Mouse (Mus musculus): ENCODE measurements around the gene Frat1. TPM values are rescaled to one million over a fixed set of nuclear protein-coding genes. Genes with fewer than 3 reads are reported as not detected.
"Not testable (repeated sequence)": the region's sequence is repeated elsewhere in the genome, so short reads cannot be mapped to it uniquely, and the experiment has no call there.

The Frat1 gene
- polyA plus RNA-seq, 1 experiment from 2014 or later = 2.4 TPM

DNA sequence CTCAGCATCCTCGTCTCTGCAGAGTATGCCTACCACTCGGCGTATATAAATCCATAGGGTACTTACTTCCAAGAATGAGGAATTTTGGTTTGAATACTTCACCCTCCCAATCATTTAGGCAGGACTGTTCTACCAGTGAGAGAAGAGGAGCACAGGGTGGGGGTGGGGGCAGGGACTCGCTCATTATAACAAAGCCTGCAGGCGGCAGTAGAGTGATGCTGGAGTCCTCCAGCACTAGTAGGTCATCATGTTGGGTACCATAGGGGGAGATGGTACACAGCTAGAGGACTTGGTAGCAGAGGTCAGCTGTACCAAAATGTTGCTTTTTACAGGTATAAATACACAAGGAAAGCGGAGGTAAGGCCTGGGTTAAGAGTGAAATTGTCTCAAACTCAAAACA lies 14.6 kb downstream of the Frat1 start:
- Histone ChIP-seq H3K4me2 (ENCODE audit: low read depth, low read length) (no peak overlapping the region), H3K9ac (ENCODE audit: low read length) (no peak overlapping the region), H3K36me3 (ENCODE audit: control insufficient read depth, insufficient read depth) (no peaks in the 10 kb centered on the region), H3K9me3 (replicated peaks; ENCODE audit: control insufficient read depth, low read length) (no peaks in the 10 kb centered on the region), H3K27ac (ENCODE audit: low read length) (no peak overlapping the region), H3K4me3 (ENCODE audit: low read length) (no peak overlapping the region), H3K27me3 (ENCODE audit: control insufficient read depth, insufficient read depth, low read length) (no peaks in the 10 kb centered on the region), H3K4me1 (ENCODE audit: control insufficient read depth, insufficient read depth, low read length) (peaks cover 11% of the 10 kb centered on the region)
- 81% methylated on average over 6 of the region's 6 CpGs for WGBS
- no peak for ATAC-seq (replicated peaks; ENCODE audit: extremely low read depth, insufficient read depth, low FRiP score)

GRCm38 (mm10) chr19:41846366-41847090 lies 16.8 kb downstream of the Frat1 start:
- WGBS = 9% methylated on average over 21 of the region's 21 CpGs
- H3K4me1 ChIP-seq (ENCODE audit: control insufficient read depth, insufficient read depth, low read length) = peaks cover 7% of the 10 kb centered on the region
- peak overlapping the region; percentile 75 for H3K9ac ChIP-seq (ENCODE audit: low read length)
- no peaks in the 10 kb centered on the region for H3K9me3 ChIP-seq (replicated peaks; ENCODE audit: control insufficient read depth, low read length)
- H3K4me2 ChIP-seq (ENCODE audit: low read depth, low read length) = peak overlapping the region; percentile 97
- peak overlapping the region; percentile 73 for H3K4me3 ChIP-seq (ENCODE audit: low read length)
- no peak for ATAC-seq (replicated peaks; ENCODE audit: extremely low read depth, insufficient read depth, low FRiP score)
- H3K36me3 ChIP-seq (ENCODE audit: control insufficient read depth, insufficient read depth) = no peaks in the 10 kb centered on the region
- peak overlapping the region; percentile 11; the same call in 1 of the 2 replicates for H3K27ac ChIP-seq (ENCODE audit: low read length)
- no peaks in the 10 kb centered on the region for H3K27me3 ChIP-seq (ENCODE audit: control insufficient read depth, insufficient read depth, low read length)

DNA sequence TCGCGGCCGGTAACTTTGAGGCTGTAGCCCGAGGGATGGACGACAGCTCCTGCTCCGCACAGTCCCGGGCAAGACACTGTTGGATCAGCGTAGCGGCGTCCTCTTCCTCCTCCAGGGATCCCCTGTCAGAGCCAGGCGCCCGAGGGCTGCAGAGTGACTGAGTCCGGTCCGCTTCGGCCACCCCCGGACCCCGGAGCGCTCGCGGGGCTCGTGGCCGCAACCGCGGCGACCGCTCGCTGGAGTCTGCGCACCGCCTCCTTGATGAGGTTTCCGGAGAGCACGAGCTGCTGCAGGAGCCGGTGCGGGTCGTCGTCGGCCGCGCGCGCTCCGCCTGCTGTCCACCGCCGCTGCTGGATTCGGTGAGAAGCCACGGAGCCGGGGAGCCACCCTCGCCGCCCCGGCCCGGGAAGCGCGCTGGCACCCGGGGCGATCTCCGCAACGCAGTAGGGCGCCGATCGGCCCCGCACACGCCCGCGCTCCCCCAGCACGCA lies 17.4 kb downstream of the Frat1 start:
- Histone ChIP-seq H3K4me2 (ENCODE audit: low read depth, low read length) (peak overlapping the region; percentile 97), H3K27ac (ENCODE audit: low read length) (peak overlapping the region; percentile 74), H3K4me1 (ENCODE audit: control insufficient read depth, insufficient read depth, low read length) (peaks cover 6% of the 10 kb centered on the region), H3K9ac (ENCODE audit: low read length) (peak overlapping the region; percentile 75), H3K27me3 (ENCODE audit: control insufficient read depth, insufficient read depth, low read length) (no peaks in the 10 kb centered on the region), H3K36me3 (ENCODE audit: control insufficient read depth, insufficient read depth) (no peaks in the 10 kb centered on the region), H3K4me3 (ENCODE audit: low read length) (peak overlapping the region; percentile 73), H3K9me3 (replicated peaks; ENCODE audit: control insufficient read depth, low read length) (no peaks in the 10 kb centered on the region)
- under 1% methylated on average over 64 of the region's 64 CpGs for WGBS
- peak; percentile 25 for ATAC-seq (replicated peaks; ENCODE audit: extremely low read depth, insufficient read depth, low FRiP score)

DNA sequence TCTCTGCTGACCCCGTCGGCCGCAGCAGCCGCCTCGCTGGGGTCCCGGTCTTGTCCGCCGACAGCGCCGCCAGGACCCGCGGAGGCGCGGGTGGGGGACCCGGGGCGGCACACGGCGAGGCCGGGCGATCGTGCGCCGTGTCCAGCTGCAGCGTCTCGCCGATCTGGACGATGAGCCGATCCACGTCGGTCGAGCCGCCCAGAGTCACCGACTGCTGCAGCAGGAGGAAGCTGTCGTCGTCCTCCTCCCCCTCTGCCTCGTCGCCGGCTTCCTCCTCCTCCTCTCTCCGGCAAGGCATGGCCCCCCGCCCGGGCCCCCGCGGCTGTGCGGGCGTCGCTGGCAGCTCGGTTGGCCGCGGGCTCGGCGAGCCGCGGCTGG lies 17.8 kb downstream of the Frat1 start:
- peak; percentile 47 for ATAC-seq (replicated peaks; ENCODE audit: extremely low read depth, insufficient read depth, low FRiP score)
- WGBS = under 1% methylated on average over 51 of the region's 53 CpGs
- not testable (repeated sequence) for H3K27me3 ChIP-seq (ENCODE audit: control insufficient read depth, insufficient read depth, low read length)

GRCm38 (mm10) chr19:41847992-41848851 lies 18.5 kb downstream of the Frat1 start, which contains the start of gene Frat2:
Gene Frat2, minus strand, starts transcription at chr19:41848132.
- Histone ChIP-seq H3K4me2 (ENCODE audit: low read depth, low read length) (peak within 1 kb of the TSS; percentile 97), H3K9ac (ENCODE audit: low read length) (peak within 1 kb of the TSS; percentile 75), H3K27ac (ENCODE audit: low read length) (peak within 1 kb of the TSS; percentile 74), H3K27me3 (ENCODE audit: control insufficient read depth, insufficient read depth, low read length) (no peaks in the 10 kb centered on the region), H3K4me1 (ENCODE audit: control insufficient read depth, insufficient read depth, low read length) (peaks cover 6% of the 10 kb centered on the region), H3K9me3 (replicated peaks; ENCODE audit: control insufficient read depth, low read length) (no peaks in the 10 kb centered on the region), H3K36me3 (ENCODE audit: control insufficient read depth, insufficient read depth) (no peaks in the 10 kb centered on the region), H3K4me3 (ENCODE audit: low read length) (peak within 1 kb of the TSS; percentile 73)
- peak; percentile 95 for ATAC-seq (replicated peaks; ENCODE audit: extremely low read depth, insufficient read depth, low FRiP score)
- under 1% methylated on average over 72 of the region's 72 CpGs for WGBS

More for the DNA sequence above, 17.8 kb downstream of the Frat1 start:
- peak overlapping the region; percentile 73 for H3K4me3 ChIP-seq (ENCODE audit: low read length)
- peak overlapping the region; percentile 74 for H3K27ac ChIP-seq (ENCODE audit: low read length)
- H3K9me3 ChIP-seq (replicated peaks; ENCODE audit: control insufficient read depth, low read length); H3K4me1 ChIP-seq (ENCODE audit: control insufficient read depth, insufficient read depth, low read length); H3K36me3 ChIP-seq (ENCODE audit: control insufficient read depth, insufficient read depth): not testable (repeated sequence)
- peak overlapping the region; percentile 97 for H3K4me2 ChIP-seq (ENCODE audit: low read depth, low read length)
- H3K9ac ChIP-seq (ENCODE audit: low read length) = peak overlapping the region; percentile 75

DNA sequence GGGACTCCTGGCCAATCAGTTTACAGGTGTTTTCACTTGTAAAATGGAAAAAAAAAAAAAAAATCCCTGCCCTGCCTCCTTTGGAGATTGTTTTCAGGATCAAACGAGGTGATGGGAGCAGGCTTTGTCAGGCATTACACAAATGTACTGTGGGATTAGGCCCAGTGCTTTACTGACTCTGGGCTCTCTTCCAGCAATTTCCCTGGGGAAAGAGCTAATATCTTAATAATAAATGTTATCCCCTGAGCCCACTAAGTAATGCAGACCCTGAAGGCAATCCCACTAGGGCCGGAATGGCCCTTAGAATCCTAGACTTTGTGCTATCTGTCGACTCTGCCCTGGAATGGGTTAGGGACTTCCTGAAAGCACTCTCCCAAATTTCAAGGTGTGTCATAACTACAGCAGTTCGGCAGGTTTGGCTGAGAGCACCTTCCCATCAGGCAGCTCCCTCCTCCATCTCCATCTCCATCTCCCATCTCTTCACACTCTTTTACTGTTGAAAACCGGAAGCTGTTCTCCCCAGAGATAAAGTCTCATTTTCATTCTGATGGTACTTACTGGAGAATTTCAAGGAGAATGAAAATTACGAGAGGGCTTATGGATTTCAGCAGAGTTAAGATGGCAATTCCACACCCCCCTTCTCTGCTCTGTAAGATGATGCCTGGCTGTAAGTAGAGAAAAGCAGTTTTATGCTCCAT lies 20.4 kb downstream of the Frat1 start:
- ATAC-seq (replicated peaks; ENCODE audit: extremely low read depth, insufficient read depth, low FRiP score) = no peak
- H3K4me1 ChIP-seq (ENCODE audit: control insufficient read depth, insufficient read depth, low read length) = peaks cover 6% of the 10 kb centered on the region
- no peak overlapping the region for H3K4me2 ChIP-seq (ENCODE audit: low read depth, low read length)
- WGBS = 35% methylated on average over 6 of the region's 6 CpGs
- H3K9me3 ChIP-seq (replicated peaks; ENCODE audit: control insufficient read depth, low read length) = no peaks in the 10 kb centered on the region
- H3K36me3 ChIP-seq (ENCODE audit: control insufficient read depth, insufficient read depth) = no peaks in the 10 kb centered on the region
- H3K27ac ChIP-seq (ENCODE audit: low read length) = no peak overlapping the region
- no peak overlapping the region for H3K4me3 ChIP-seq (ENCODE audit: low read length)
- H3K9ac ChIP-seq (ENCODE audit: low read length) = no peak overlapping the region
- H3K27me3 ChIP-seq (ENCODE audit: control insufficient read depth, insufficient read depth, low read length) = no peaks in the 10 kb centered on the region

DNA sequence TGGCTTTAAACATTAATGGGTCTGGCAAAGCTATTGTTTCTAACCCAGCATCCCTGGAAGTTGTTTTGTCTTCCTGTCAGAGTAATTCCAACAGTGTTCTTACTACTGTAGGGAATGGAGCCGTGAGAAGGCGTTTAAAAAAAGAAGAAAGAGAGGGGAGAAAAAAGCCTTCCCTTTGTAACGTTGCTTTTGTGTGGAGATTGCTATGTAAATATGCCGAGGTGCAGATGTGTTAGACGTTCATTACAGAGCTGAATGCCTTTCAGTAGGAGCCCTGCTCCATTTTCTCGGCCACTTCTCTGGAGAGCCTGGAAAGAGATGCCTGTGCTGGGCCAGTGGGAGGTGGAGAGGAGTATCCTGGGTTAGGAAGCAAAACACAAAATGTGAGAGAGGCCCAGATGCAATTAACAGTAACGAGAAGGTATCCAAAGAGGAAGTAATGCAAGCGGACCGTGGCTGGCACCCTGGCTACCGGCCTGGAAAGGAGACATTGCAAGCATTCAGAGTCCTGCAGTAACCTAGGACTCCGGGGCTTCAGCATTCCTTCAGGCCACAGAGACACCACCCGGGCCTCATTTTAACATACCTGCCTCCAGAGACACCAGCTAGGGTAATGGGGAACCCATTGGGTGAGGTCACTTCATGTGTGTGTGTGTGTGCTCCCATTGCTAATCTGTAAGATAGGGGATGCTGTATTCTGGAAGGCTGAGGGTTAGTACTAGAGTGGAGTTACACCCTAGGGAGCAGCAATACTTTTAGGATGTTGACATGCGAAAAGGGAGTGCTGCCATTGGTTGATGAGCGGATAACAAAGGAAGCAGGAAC lies 21.2 kb downstream of the Frat1 start:
- Histone ChIP-seq H3K4me1 (ENCODE audit: control insufficient read depth, insufficient read depth, low read length) (peaks cover 6% of the 10 kb centered on the region), H3K27ac (ENCODE audit: low read length) (no peak overlapping the region), H3K9ac (ENCODE audit: low read length) (no peak overlapping the region), H3K9me3 (replicated peaks; ENCODE audit: control insufficient read depth, low read length) (no peaks in the 10 kb centered on the region), H3K36me3 (ENCODE audit: control insufficient read depth, insufficient read depth) (no peaks in the 10 kb centered on the region), H3K4me2 (ENCODE audit: low read depth, low read length) (no peak overlapping the region), H3K27me3 (ENCODE audit: control insufficient read depth, insufficient read depth, low read length) (no peaks in the 10 kb centered on the region), H3K4me3 (ENCODE audit: low read length) (no peak overlapping the region)
- WGBS = 34% methylated on average over 14 of the region's 14 CpGs
- no peak for ATAC-seq (replicated peaks; ENCODE audit: extremely low read depth, insufficient read depth, low FRiP score)

DNA sequence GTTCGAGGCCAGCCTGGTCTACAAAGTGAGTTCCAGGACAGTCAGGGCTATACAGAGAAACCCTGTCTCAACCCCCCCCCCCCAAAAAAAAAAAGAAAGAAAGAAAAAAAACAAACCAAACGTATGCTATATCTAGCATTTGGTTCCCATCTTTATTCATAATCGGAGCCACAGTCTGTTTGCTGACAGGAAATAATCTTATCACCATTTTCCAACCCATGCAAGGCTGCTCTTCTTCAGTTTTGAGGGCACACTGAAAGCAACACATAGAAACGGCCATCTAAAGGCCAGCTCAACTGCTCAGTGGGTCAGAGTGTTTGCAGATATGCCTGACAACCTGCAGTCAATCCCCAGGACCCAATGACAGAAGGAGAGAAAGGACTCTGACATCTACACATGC lies 22.7 kb downstream of the Frat1 start:
- H3K4me3 ChIP-seq (ENCODE audit: low read length) = no peak overlapping the region
- no peak for ATAC-seq (replicated peaks; ENCODE audit: extremely low read depth, insufficient read depth, low FRiP score)
- no peak overlapping the region for H3K4me2 ChIP-seq (ENCODE audit: low read depth, low read length)
- H3K36me3 ChIP-seq (ENCODE audit: control insufficient read depth, insufficient read depth) = no peaks in the 10 kb centered on the region
- H3K27ac ChIP-seq (ENCODE audit: low read length) = no peak overlapping the region
- no peaks in the 10 kb centered on the region for H3K9me3 ChIP-seq (replicated peaks; ENCODE audit: control insufficient read depth, low read length)
- 58% methylated on average over 4 of the region's 4 CpGs for WGBS
- no peaks in the 10 kb centered on the region for H3K27me3 ChIP-seq (ENCODE audit: control insufficient read depth, insufficient read depth, low read length)
- H3K4me1 ChIP-seq (ENCODE audit: control insufficient read depth, insufficient read depth, low read length) = peaks cover 5% of the 10 kb centered on the region; the same call in 1 of the 2 replicates
- H3K9ac ChIP-seq (ENCODE audit: low read length) = no peak overlapping the region

All from heart, embryonic 16.5 days (tissue).